Mouse (Mus musculus): ENCODE data around the gene Slc9a7. TPM values are rescaled to one million over a fixed set of nuclear protein-coding genes. Genes with fewer than 3 reads are reported as not detected.

The Slc9a7 gene
- polyA plus RNA-seq (2015; fragmentation: Nextera tagmentation; extraction: Ambion mirVana): 0.98 and 1.6 TPM in 2 replicates

DNA sequence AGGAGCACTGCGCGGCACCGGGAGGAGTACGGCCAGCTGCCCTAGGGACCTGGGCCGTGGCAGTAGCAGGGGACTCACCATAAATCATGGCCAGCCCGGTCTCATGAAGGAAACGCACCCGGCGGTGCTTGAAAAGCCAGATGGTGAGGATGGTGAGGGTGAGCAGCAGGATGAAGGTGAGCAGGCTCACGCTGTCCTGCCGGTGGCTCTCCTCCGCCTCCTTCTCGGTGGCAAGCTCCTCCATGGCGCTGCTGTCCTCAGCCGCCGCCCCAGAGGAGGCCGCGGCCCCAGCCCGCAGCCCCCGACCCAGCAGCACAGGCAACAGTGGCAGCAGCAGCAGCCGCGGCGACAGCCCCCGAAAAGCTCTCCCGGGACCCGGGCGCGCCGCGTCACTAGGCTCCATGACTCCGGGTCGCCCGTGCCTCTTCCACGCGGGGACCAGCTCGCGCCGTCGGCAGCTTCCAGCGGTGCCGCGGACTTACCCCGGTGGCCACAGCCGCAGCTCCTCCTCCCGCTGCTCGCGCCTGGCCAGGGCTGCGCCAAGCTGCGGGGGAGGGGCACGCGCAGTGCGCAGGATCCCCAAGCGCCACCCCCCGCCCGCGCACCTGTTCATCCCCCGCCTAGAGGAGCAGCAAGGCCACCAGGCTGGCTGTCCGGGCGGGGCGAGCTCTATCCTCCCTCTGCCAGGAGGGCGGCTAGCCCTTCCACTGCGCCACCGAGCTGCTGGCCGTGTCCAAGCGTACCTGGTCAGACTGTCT, at the start of gene Slc9a7:
Gene Slc9a7, minus strand, starts transcription at position 526 of the 758 bp plus-strand sequence.
- no peaks in the 10 kb centered on the region for H3K9me3 ChIP-seq
- H3K36me3 ChIP-seq: no peaks in the 10 kb centered on the region
- peak within 1 kb of the TSS; percentile 34 for H3K9ac ChIP-seq
- no peaks in the 10 kb centered on the region; the same call in 1 of the 2 replicates for H3K27me3 ChIP-seq
- H3K4me3 ChIP-seq: peak within 1 kb of the TSS; percentile 54
- no peak within 1 kb of the TSS for H3K27ac ChIP-seq
- H3K4me1 ChIP-seq: no peaks in the 10 kb centered on the region
- peak; percentile 78 for ATAC-seq (ENCODE audit: borderline replicate concordance, extremely low read depth, low FRiP score, low TSS enrichment)
- 16% methylated on average over 24 of the region's 65 CpGs for WGBS
- H3K4me2 ChIP-seq: peak within 1 kb of the TSS; percentile 84

GRCm38 (mm10) chrX:20335722-20336121, 44.1 kb upstream of the Slc9a7 start:
- Histone ChIP-seq H3K4me1 (no peaks in the 10 kb centered on the region), H3K4me3 (no peak overlapping the region), H3K36me3 (no peaks in the 10 kb centered on the region), H3K9ac (no peak overlapping the region), H3K4me2 (no peak overlapping the region), H3K9me3 (no peaks in the 10 kb centered on the region), H3K27ac (no peak overlapping the region), H3K27me3 (no peaks in the 10 kb centered on the region)
- ATAC-seq (ENCODE audit: borderline replicate concordance, extremely low read depth, low FRiP score, low TSS enrichment): no peak
- WGBS: 6% methylated on average over 2 of the region's 2 CpGs

DNA sequence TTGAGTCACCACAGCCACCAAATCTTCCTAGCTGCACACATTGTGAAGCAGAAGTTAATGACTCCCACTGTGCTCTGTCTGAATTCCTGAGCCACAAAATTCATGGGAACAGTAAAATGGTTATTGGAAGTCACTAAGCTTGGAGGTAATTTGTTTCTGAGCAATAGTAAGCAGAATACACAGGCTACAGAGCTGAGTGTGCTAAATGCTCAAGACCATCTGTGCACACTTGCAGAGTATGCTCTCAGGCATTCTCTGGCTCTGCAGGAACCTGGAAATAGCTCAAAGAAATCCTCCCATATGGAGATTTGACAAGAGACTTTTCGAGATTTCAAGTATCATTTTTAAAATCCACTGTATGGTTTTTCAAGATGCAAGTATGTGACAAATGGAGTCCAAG, 41.1 kb upstream of the Slc9a7 start:
- H3K4me2 ChIP-seq: no peak overlapping the region
- H3K36me3 ChIP-seq: no peaks in the 10 kb centered on the region
- H3K4me3 ChIP-seq: no peak overlapping the region
- ATAC-seq (ENCODE audit: borderline replicate concordance, extremely low read depth, low FRiP score, low TSS enrichment): no peak
- no peaks in the 10 kb centered on the region for H3K27me3 ChIP-seq
- 40% methylated on average over 1 of the region's 1 CpGs for WGBS
- no peaks in the 10 kb centered on the region for H3K4me1 ChIP-seq
- H3K9ac ChIP-seq: no peak overlapping the region
- no peaks in the 10 kb centered on the region for H3K9me3 ChIP-seq
- no peak overlapping the region for H3K27ac ChIP-seq

DNA sequence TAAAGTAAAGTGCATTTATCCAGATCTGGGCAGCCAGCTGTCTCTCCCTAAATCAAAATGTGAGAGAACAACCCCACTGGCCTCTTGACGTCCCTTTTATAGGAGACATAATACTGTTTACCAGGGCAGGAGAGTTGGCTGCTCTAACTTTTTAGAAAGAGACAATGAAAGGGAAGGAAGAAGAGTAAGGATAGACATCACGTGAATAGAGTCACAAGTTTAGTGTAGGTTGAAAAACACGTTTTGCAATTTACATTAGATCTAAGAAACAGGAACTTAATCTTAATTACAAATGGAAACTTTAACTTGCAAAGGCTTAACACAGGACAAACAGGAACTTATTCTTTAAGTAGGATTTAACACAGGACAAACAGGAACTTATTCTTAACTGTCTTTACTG, 15.6 kb upstream of the Slc9a7 start:
- H3K27me3 ChIP-seq: no peaks in the 10 kb centered on the region
- no peak for ATAC-seq (ENCODE audit: borderline replicate concordance, extremely low read depth, low FRiP score, low TSS enrichment)
- H3K9ac ChIP-seq: no peak overlapping the region
- 47% methylated on average over 3 of the region's 3 CpGs for WGBS
- H3K27ac ChIP-seq: no peak overlapping the region
- no peak overlapping the region for H3K4me2 ChIP-seq
- H3K4me1 ChIP-seq: no peaks in the 10 kb centered on the region
- no peaks in the 10 kb centered on the region for H3K36me3 ChIP-seq
- H3K9me3 ChIP-seq: no peaks in the 10 kb centered on the region
- H3K4me3 ChIP-seq: no peak overlapping the region

- no peaks in the 10 kb centered on the region for H3K27me3 ChIP-seq
- no peak overlapping the region for H3K4me2 ChIP-seq
- no peak overlapping the region for H3K27ac ChIP-seq
- H3K4me1 ChIP-seq: no peaks in the 10 kb centered on the region
- no peak overlapping the region for H3K9ac ChIP-seq
- H3K4me3 ChIP-seq: no peak overlapping the region
- no peak for ATAC-seq (ENCODE audit: borderline replicate concordance, extremely low read depth, low FRiP score, low TSS enrichment)
- no peaks in the 10 kb centered on the region for H3K36me3 ChIP-seq
- no peaks in the 10 kb centered on the region for H3K9me3 ChIP-seq
Measured at GRCm38 (mm10) chrX:20305941-20306340, 14.3 kb upstream of the Slc9a7 start.

DNA sequence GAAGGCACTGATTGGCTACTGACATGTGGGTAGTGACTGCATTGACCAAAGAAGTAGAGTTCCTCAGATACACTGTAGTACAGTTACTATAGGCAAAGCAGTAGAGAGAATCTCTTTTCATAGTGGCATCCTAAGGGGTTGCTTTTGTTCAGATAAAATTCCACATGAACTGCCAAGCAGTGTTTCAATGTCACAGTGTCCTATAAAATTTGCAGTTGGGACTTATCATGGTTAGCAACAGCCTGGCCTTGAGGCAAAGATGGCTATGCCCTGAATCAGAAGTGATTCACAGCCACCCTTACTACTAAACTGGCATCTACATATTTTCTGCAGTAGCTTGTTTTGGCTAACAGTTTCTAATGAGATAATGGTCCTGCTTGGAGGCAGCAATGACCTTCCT, 11.7 kb upstream of the Slc9a7 start:
- no peak for ATAC-seq (ENCODE audit: borderline replicate concordance, extremely low read depth, low FRiP score, low TSS enrichment)
- no peaks in the 10 kb centered on the region for H3K9me3 ChIP-seq
- no peak overlapping the region for H3K4me2 ChIP-seq
- H3K27me3 ChIP-seq: no peaks in the 10 kb centered on the region
- no peak overlapping the region for H3K27ac ChIP-seq
- H3K9ac ChIP-seq: no peak overlapping the region
- H3K4me3 ChIP-seq: no peak overlapping the region
- H3K36me3 ChIP-seq: no peaks in the 10 kb centered on the region
- no peaks in the 10 kb centered on the region for H3K4me1 ChIP-seq

DNA sequence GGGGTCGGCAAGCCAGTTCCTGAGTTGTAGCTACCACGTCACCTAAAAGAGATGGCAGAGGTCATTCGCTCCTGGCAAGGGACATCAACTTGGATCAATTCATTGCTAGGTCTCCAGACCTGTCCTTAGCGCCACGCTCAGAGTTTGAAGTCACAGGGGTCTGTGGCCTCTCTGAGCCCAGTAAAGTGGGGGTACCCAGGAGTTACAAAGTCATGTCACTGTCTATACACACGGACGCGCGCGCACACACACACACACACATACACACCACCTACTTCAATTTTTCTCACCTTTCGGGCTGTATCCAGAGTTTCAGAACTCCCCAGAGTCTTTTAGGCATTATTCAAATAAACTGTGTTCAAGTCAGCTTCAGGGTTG, 422 bp upstream of the Slc9a7 start:
- H3K4me1 ChIP-seq: no peaks in the 10 kb centered on the region
- WGBS: 33% methylated on average over 11 of the region's 11 CpGs
- H3K36me3 ChIP-seq: no peaks in the 10 kb centered on the region
- no peak overlapping the region for H3K27ac ChIP-seq
- no peaks in the 10 kb centered on the region for H3K9me3 ChIP-seq
- peak overlapping the region; percentile 54 for H3K4me3 ChIP-seq
- no peak for ATAC-seq (ENCODE audit: borderline replicate concordance, extremely low read depth, low FRiP score, low TSS enrichment)
- peak overlapping the region; percentile 84 for H3K4me2 ChIP-seq
- no peak overlapping the region for H3K9ac ChIP-seq
- no peaks in the 10 kb centered on the region; the same call in 1 of the 2 replicates for H3K27me3 ChIP-seq

- WGBS: 14% methylated on average over 5 of the region's 5 CpGs
- Histone ChIP-seq H3K9me3 (no peaks in the 10 kb centered on the region), H3K9ac (no peak overlapping the region), H3K4me3 (peak overlapping the region; percentile 54), H3K27ac (no peak overlapping the region), H3K27me3 (no peaks in the 10 kb centered on the region; the same call in 1 of the 2 replicates), H3K36me3 (no peaks in the 10 kb centered on the region), H3K4me1 (no peaks in the 10 kb centered on the region), H3K4me2 (peak overlapping the region; percentile 84)
- ATAC-seq (ENCODE audit: borderline replicate concordance, extremely low read depth, low FRiP score, low TSS enrichment): no peak
Measured at GRCm38 (mm10) chrX:20290715-20291114, 892 bp downstream of the Slc9a7 start.

- no peak for ATAC-seq (ENCODE audit: borderline replicate concordance, extremely low read depth, low FRiP score, low TSS enrichment)
- 86% methylated on average over 3 of the region's 3 CpGs for WGBS
- H3K4me3 ChIP-seq: no peak overlapping the region
Measured at GRCm38 (mm10) chrX:20288674-20289073, 2.9 kb downstream of the Slc9a7 start.

GRCm38 (mm10) chrX:20286254-20286653, 5.4 kb downstream of the Slc9a7 start:
- Histone ChIP-seq H3K4me2 (no peak overlapping the region), H3K36me3 (no peaks in the 10 kb centered on the region), H3K4me1 (no peaks in the 10 kb centered on the region), H3K4me3 (no peak overlapping the region), H3K9me3 (no peaks in the 10 kb centered on the region), H3K27me3 (no peaks in the 10 kb centered on the region), H3K27ac (no peak overlapping the region), H3K9ac (no peak overlapping the region)
- no peak for ATAC-seq (ENCODE audit: borderline replicate concordance, extremely low read depth, low FRiP score, low TSS enrichment)
- 71% methylated on average over 2 of the region's 2 CpGs for WGBS

More at GRCm38 (mm10) chrX:20288674-20289073, 2.9 kb downstream of the Slc9a7 start:
- Histone ChIP-seq H3K9ac (no peak overlapping the region), H3K27ac (no peak overlapping the region), H3K27me3 (no peaks in the 10 kb centered on the region; the same call in 1 of the 2 replicates), H3K4me2 (no peak overlapping the region), H3K9me3 (no peaks in the 10 kb centered on the region), H3K36me3 (no peaks in the 10 kb centered on the region), H3K4me1 (no peaks in the 10 kb centered on the region)

DNA sequence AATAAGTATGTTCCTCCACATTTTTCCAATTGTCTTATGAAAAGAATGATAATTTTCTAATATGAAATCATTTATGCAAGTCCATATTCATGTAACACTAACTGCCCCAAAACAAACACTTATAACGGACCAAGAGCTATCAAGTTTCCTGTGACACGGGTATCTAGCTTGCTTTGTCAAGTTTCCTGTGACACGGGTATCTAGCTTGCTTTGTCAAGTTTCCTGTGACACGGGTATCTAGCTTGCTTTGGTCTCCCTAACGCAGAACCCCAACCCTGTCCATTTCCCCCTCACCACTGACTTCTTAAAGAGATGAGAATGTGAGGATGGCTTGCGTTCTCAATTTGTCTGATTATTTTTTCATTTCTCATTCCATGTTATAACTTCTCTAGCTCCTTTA, 12.2 kb downstream of the Slc9a7 start:
- H3K9ac ChIP-seq: no peak overlapping the region
- H3K27ac ChIP-seq: no peak overlapping the region
- H3K27me3 ChIP-seq: no peaks in the 10 kb centered on the region
- no peak for ATAC-seq (ENCODE audit: borderline replicate concordance, extremely low read depth, low FRiP score, low TSS enrichment)
- WGBS: 56% methylated on average over 6 of the region's 6 CpGs
- H3K4me3 ChIP-seq: no peak overlapping the region
- H3K36me3 ChIP-seq: no peaks in the 10 kb centered on the region
- H3K4me2 ChIP-seq: no peak overlapping the region
- H3K4me1 ChIP-seq: no peaks in the 10 kb centered on the region
- no peaks in the 10 kb centered on the region for H3K9me3 ChIP-seq

DNA sequence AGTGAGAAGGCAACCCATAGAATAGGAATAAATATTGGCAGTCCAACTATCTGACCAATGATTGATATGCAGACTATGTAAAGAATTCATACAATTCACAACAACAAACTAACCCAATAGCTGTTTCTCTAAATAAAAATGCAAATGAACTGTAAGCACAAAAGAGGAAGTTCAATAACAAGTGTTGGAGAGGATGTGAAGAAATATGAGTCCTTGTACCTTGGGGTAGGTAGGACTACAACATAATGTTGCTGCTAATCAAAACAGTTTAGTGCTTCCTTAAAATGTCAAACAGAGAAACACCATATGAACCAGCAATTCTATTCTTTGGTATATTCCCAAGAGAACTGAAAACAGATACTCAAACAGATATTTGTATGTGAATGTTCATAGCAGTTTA, 17.8 kb downstream of the Slc9a7 start:
- H3K36me3 ChIP-seq: no peaks in the 10 kb centered on the region
- no peak for ATAC-seq (ENCODE audit: borderline replicate concordance, extremely low read depth, low FRiP score, low TSS enrichment)

DNA sequence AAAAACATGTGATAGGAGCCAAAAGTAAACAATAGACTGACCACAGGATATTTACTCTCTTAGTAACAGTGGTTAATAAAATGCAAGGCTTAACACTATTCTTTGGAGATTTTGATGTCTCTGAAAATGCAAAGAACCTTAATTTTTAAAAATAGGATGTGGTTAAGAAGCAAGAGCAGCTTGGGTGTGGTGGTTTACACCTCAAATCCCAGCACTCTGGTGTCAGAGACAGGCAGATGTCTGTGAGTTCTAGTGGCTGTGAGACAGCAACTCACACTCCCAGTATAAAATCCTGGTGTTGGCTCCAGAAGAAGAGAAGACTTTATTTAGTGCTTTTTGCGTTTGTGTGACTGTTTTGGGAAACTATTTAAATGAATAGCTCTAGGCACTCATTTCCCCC, 19.6 kb downstream of the Slc9a7 start:
- whole genome bisulfite sequencing: 45% methylated on average over 1 of the region's 1 CpGs
- Histone ChIP-seq H3K27ac (no peak overlapping the region), H3K9me3 (no peaks in the 10 kb centered on the region), H3K4me3 (no peak overlapping the region), H3K4me2 (no peak overlapping the region), H3K36me3 (no peaks in the 10 kb centered on the region), H3K9ac (no peak overlapping the region), H3K4me1 (no peaks in the 10 kb centered on the region), H3K27me3 (no peaks in the 10 kb centered on the region)
- ATAC-seq (ENCODE audit: borderline replicate concordance, extremely low read depth, low FRiP score, low TSS enrichment): no peak

More for the DNA sequence above, 17.8 kb downstream of the Slc9a7 start:
- no peak overlapping the region for H3K9ac ChIP-seq
- H3K27ac ChIP-seq: no peak overlapping the region
- H3K4me1 ChIP-seq: no peaks in the 10 kb centered on the region
- no peak overlapping the region for H3K4me3 ChIP-seq
- no peak overlapping the region for H3K4me2 ChIP-seq
- no peaks in the 10 kb centered on the region for H3K9me3 ChIP-seq
- H3K27me3 ChIP-seq: no peaks in the 10 kb centered on the region
